Mouse (Mus musculus) gastrocnemius, adult 8-10 months (tissue): Measurements from ENCODE around the gene Rbm15b. TPM values are rescaled to one million over a fixed set of nuclear protein-coding genes. Genes with fewer than 3 reads are reported as not detected.

Experiments used
- DNase-seq, 2 experiments: peaks; one replicate each; pipeline ENCODE4 v3.0.0; 2022; ENCODE audit warnings: low spot score in 2 of 2
- total RNA-seq, 4 experiments: library from RNA; stranded (reverse); gene quantifications; 2 replicates each; pipeline ENCODE4 v1.2.4; 2022

Gene Rbm15b
- 1 to 10 TPM; 3.3 to 6.3 (median 4.1) TPM for total RNA-seq

DNA sequence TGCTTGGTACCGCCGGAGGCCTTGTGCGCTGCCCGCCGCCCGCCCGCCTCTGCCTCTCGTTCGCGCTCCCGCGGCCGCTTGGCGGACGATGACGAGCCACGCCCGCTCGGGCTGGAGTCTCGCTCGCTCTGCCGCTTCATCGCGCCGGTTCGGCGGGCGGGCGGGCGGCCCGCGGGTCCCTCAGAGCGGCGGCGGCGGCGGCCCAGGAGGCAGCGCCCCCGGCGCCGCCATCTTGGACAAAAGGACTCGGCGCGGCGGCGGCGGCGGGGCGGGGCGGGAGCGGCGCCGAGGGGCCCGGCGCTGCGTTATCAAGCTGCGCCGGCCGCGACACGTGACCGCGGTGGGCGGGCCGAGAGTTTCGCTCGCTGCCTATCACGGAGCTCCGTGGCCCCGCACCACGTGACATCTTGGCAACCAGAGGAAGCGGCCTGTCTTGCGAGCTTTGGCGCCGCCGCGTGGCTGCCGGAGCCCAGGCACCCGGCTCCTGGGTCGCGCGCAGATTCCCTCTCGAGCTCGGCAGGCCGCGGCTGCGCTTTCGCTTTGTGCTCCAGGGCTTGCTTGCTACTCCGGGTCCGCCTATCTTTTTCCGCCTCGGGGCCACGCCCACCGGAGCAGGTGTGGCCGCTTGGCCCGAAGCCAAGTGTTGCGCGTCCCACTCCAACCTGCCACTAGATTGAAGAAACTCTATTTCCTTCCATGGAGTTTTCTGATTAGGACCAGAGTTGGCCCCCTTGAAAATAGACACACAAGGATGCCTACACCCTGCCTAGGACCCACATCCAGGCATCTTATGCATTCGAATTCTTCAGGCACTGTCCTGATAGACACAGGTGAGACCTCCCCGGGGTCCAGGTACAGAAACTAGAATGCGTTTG is at the start of gene Rbm15b:
Rbm15b (minus strand) TSS at position 601 of the 875 bp plus-strand sequence.
- DNase-seq = peak; percentile 96 to 97

DNA sequence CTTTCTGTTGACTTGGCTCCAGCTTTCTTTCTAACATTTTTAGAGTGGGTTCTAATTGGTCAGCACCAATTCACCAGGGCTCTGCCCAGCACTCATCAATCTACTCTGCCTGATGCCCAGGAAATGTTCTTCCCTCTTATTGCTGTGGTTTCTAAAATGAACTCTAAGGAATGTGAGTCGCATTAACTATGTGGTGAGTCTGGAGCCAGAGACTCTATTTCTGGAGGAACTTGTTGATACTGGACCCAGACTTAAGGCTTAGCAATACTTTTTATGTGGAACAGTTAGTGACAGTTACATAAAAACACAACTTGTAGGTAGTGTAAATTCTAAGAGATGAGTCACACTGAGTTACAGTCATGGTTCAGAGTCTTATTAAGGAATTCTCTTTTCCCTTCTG is 47.8 kb upstream of the Rbm15b start:
- no peak for DNase-seq

DNA sequence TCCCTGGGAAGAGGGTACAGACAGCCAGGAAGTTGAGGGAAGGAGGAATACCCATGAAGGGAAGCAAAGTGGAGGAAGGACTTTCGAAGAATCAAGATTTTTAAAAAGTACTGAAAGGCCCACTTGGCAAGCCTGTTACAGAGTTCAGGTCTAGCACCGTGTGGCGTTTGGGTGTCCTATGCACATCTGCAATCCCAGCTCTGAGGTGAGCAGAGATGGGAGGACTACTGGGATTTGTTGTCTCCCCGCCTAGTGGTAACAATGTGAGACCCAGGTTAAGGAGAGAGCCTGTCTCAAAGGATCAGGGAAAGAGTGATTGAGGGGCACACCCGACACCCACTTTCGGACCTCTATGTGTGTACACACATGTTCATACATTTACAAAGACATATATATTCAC is 27.6 kb upstream of the Rbm15b start:
- no peak for DNase-seq

DNA sequence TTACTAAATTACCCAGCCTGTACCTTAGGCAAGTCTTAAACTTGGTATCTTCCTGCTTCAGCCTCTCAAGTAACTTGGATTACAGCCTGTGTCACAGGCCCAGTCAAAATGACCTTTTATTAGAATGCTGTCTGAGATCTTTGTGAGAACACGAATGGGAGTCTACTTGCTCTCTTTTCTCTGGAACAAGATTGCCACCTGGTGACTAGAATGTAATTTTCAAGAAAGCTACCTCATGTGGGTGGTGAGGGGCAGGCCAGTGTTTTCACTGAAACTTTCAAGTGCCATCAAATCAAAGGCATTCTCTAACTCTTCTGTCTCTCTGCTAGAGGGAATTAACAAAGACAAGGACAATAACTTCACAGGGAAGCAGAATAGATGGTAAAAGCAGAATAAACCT is 26.5 kb upstream of the Rbm15b start:
- no peak for DNase-seq

DNA sequence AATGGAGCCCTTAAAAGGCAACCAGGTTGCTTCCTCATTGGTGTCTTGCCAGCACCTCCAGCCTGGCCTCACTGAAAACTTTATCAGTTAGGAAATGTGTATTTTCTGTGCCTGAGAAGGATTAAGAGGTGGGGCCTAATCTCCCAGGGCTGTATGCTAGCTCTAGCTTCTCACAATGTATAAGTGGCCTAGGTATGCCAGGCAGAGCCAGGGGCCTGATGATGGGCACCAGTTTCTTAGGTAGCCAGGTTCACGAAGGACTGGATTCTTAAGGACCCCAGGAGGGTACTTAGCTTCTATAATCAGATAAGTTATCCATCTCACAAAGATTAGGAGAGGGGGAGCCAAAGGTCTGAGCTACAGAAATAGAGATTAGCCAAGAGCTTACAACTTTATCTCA is 24.4 kb upstream of the Rbm15b start:
- no peak for DNase-seq

GRCm38 (mm10) chr9:106908715-106909114 is 21.5 kb upstream of the Rbm15b start:
- DNase-seq = no peak

- no peak for DNase-seq
These were observed 20.9 kb upstream of the Rbm15b start for GRCm38 (mm10) chr9:106908174-106908573.

DNA sequence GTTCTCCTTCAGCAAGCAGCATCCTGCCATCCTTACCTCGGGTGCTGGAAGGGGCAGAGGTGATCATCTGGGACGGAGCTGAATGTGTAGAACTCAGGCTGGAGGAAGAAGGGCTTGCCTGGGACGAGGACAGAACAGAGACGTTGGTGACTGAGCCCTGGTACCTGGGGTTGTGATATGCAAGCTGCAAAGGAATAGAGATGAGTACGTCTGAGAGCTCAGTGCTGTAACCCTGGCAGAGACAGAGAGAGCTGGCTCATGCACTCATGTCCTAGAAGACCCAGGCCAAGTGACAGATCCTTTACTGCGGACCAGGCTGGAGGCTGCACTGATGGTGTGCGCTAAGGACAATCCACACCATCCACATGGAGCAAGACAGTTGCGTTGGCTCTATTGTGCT is 19.4 kb upstream of the Rbm15b start:
- DNase-seq = no peak

DNA sequence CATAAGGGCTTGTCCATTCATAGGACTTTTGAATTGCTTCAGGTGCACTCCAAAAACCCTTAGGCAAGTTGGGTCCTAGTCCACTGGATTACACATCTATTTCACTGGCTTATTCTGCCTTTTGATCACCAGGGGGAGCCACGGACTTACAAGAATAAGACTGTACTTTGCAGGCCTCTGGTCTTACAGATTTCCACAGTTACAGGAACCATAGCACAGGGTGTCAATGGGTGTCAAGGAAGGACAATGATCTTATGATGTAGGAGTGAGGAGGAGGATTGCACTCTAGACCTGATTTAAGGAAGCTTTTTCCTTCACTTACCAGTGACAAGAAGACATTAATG is 16.5 kb upstream of the Rbm15b start:
- DNase-seq = no peak

- DNase-seq = no peak
These were observed 16.0 kb upstream of the Rbm15b start for GRCm38 (mm10) chr9:106903099-106903790.

GRCm38 (mm10) chr9:106901596-106901995 is 14.4 kb upstream of the Rbm15b start:
- no peak for DNase-seq

DNA sequence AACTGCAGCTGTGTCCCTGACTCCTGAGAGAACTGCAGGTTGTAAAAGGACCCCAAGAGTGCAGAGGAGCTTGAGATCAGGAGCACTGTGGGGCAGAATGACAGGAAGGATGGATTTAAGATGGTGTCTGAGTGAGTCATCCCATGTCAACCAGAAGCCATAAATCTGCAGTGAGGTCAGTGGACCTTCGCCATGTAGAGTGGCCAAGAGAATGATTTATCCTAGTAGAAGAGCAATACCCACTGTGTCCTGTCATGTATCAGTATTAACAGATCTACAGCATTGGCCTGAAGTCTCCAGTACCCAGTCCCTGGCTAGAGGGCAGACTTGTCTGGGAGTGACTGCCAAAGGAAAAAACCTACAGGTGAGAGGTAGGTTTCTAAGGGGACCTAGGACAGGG is 11.7 kb upstream of the Rbm15b start:
- DNase-seq = no peak

GRCm38 (mm10) chr9:106893327-106893726 is 6.1 kb upstream of the Rbm15b start:
- DNase-seq = no peak

DNA sequence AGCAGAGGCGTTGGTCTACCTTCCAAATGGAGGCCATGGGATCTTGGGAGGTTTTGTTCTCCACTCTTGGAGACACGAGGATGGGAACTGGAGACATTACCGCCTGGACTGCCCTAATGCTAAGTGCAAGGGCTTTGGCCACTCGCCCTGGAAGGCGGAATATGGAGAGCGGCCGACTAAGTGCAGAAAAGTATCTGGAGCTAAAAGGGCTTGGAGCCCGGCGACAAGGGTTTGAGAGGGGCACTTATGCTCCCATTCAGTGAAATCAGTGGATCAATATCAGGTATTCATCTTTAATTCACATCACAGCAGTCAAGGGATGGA is 5.3 kb upstream of the Rbm15b start:
- no peak for DNase-seq

DNA sequence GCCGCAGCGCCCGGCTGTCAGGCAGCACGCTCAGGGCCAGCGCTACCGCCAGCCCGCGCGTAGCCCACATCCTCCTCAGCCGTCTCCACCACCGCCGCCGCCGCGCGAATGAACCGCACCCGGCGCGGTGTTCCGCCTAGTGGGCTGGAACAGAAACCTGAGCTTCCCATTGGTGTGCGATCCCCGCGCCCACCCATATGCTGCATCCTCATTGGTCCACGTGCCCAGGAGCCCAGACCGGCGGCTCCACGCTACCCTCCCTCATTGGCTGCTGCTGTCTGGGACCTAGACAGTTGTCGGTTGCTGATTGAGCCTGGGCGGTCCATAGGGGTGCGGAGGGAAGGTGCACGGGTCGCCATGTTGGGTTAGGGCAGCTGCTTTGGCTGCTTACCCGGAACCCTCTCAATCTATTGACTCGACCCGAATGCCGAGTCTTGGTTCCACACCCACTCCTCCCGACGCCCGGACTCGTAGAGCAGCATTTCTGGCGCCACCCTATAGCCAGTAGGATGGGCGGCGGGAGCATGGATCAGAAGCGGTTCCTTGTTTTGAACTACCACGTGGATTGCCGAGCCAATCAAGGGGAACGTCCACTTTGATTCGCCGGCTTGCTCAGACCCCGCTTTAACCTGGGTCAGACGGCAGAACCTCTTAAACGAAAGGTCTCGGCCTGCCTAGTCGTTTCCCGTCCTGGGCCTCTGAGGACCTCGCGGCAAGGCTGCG is 4.8 kb upstream of the Rbm15b start, which contains the start of gene Manf:
Manf (minus strand) TSS at position 151 of the 723 bp plus-strand sequence.
- peak; percentile 96 to 98 for DNase-seq

DNA sequence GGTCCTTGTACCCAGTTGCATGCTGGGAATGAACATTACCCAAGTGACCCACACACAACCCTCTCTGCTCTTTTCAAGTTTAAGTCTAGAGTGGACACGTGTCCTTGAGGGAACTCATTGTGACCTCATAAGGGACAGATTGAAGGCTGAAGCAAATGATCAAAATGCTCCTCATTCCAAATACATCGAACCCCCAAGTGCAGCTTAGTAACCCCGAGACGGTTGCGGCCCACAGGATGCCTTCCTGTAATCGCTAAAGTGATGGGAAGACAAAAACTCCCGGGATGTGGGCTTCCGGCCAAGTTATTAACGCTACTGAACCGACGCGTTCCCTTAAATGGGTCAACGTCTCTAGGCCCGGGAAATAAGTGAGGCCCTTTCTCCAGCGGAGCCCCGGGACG is 4.1 kb upstream of the Rbm15b start:
- no peak for DNase-seq

DNA sequence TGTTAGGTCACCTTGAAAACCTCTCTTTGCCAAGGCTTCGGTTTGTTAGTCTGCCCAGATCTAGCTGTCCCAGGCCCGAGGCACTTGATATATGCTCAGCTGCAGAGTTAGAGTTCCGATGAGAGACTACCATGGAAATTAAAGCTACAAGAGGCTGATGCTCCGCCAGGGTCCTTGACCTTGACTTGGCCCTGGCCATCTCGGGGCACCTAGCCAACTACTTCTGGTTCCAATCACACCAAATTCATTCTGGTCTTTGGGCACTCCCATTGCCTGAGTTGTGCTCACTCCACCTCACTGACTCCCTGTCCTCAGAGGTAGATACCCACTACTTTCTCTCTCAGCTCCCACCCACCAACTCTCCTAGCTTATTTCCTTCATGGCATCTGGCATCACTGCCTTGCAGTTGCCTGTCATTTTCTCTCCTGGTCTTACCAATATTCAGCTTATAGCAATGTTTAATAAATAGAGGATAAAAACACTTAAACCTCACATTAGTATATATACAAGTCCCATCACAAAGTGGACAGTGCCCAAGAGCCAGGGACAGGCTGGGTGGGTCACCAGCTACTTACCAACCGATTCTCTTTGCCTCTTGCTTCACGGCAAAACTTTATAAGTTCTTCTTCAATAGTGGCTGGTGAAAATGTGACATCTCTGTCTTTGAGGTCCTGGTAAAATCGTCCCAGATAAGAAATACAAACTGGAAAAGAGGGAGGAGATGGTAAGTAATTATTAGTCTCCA is 3.4 kb upstream of the Rbm15b start:
- DNase-seq = no peak

DNA sequence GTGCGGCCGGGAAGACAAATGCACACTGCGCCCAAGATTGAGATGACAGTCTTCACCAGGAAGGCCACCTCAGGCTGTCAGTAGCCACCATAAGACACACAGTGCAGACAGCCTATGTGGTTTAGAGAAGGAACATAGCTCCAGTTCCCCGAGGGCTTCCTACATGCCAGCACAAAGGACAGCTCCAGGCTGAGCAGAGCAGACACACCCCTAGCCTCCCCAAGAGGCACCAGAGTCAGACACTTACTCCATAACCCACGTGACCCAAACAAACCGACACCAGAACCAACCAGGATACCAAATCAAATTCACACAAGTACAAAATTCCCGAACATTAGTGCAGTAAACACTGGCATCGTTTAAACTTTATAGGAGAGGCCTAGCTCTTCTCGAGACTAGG is 2.1 kb upstream of the Rbm15b start:
- DNase-seq = no peak

DNA sequence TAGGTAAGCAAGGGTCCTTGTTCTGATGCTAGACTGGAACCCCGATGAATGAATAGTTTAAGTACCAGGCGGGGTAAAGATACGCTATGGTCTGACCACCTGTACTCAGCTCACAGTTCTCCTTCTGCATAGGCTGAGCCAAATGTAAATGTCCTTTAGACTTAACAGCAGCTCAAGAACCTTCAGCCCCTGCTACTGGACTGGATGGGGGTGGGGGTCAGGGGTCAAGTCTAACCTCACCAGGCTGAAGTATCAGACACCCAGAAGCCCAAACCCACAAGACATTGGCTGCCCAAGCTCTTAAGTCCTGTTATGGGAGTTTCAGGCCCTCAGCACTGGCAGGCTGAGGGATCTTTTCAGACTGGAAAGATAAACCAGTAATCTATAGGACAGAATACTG is 1.1 kb upstream of the Rbm15b start:
- no peak for DNase-seq

DNA sequence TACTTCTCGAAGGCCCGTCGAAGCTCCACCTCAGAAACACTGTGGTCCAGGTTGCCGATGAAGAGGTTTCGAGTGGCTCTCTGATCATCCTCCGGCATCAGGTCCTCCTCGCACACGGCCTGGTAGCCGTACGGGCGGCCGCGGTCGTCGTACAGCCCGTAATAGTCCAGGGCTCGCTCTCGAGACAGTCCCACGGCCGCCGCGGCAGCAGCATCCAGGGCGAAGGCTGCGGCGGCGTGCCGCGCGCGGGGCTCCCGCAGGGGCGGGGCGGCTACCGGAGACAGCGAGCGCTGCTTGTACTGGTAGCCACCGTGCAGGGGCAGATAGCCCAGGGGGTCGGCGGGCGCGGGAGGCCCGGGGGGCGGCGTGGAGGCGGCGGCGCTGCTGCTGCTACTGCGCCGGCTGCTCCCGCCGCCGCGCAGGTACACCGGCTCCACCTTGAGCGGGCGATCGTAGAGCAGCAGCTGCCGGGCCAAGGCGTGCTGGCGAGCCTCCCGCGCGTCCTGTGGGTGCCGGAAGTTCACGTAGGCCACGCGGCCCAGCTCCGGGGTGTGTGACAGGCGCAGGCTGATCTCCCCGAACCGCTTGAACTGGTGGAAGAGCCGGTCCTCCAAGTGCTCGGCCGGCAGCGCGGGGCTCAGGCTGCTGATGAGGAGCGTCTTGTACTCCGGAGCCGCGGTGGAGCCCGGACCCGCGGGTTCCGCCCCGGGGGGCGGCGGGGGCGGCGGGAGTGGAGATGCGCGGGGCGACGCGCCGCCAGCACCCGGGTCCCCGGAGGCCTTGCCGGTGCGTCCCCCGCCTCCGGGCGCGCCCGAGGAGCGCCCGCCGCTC is 1.1 kb downstream of the Rbm15b start:
- peak in 1 of 2 experiments; percentile 25 for DNase-seq
